Mouse (Mus musculus): ENCODE results near the gene Prkci.

Prkci gene

GRCm38 (mm10) chr3:30995899-30996687 is 546 bp downstream of the Prkci start:
- DNase-seq = no peak

GRCm38 (mm10) chr3:30996688-30997014 is 1.1 kb downstream of the Prkci start:
- no peak for DNase-seq

DNA sequence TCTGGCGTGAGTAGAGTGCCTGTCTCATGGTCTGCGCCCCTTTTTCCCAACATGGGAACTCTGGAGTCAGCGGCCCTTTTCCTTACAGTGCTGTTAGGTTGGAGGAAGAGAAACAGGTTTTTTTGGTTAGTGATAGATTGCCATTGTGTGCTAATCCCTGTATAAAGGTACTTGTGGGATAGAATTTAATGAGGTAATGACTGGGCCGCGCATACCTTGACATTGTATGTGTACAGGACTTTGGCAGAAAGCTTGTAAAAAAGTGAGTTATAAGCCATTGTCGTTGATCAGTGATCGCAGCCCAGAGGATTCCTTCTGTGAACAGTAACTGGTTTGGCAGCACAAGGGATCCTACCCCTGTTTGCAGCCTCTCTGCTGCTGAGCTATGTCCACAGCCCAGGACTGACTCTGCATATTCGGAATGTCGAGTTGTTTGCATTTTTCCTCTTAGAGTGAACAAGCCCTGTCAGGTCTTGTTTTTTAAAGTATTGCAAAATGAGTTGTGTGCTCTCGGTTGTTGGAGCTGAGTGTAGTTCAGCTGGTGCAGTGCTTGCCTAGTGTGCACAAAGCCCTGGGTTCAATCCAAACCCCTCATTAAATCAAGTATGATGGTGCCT is 4.0 kb downstream of the Prkci start:
- no peak for DNase-seq

DNA sequence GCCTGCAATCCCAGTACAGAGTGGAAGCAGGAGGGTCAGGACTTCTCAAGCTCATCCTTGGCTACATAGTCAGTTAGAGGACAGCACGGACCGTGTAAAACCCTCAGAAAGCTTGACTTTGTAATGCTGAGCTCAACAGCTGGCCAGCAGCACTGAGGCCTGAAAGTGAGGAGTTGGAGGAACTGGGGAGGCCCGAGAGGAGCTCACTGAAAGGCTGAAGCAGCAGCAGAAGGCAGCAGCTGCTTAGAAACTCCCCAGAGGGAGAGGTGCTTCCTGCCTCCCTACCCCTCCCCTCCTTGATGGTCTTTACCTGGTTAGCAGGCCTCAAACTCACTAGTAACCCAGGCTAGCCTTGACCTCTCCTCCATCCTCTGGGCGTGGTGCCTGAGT is 4.5 kb downstream of the Prkci start:
- DNase-seq = no peak

DNA sequence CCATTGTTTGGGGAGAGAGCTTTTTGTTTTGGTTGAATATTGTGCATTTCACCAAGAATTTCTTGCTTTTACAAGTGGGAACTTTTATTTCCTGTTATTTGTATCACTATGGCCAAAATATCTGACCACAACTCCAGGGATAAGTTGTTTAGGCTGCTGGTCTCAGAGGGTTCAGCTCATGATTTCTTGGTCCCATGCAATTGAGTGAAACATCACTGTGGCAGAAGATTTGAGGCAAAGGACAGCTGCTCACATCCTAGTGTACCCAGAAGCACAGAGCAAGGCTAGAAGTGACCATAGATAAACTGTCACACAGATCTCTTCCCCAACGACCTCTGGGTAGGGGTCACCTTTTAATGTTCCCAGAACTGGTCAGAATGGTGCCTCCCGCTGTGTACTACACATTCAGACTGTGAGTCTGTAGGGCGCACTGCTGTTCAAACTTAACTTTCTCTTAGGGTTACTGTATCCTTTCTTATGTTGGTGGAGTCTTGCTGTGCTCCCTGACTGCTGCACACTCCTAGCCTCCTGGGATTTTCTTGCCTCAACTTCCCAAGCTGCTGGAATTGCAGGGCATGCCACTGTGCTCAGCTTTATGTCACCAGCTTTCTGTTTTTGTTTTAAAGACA is 5.6 kb downstream of the Prkci start:
- no peak for DNase-seq

GRCm38 (mm10) chr3:31004320-31005209 is 9.0 kb downstream of the Prkci start:
- DNase-seq = no peak

GRCm38 (mm10) chr3:31014374-31014773 is 18.8 kb downstream of the Prkci start:
- no peak for DNase-seq

- DNase-seq = no peak
Measured at GRCm38 (mm10) chr3:31015682-31016443, 20.3 kb downstream of the Prkci start.

GRCm38 (mm10) chr3:31016594-31017196 is 21.1 kb downstream of the Prkci start:
- no peak for DNase-seq

DNA sequence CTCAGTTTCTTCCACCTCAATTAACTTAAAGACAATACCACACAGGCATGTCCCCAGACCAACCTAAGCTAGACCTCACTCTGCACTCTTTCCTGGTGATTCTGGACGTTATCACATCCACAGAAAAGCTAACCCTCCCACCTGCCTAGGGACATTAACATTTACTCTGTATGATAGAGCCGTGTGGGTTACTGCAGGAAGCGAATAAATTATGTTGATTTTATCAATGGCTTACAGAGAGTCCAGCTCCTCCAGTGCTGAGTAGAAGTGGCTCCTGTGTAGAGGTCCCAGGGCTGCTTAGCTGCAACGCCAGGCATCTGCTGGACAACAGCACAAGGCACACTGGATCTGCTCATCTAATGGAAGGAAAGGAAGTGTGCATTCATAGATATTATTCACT is 22.1 kb downstream of the Prkci start:
- no peak for DNase-seq

- no peak for DNase-seq
Measured at GRCm38 (mm10) chr3:31019287-31019686, 23.7 kb downstream of the Prkci start.

- no peak for DNase-seq
Measured at GRCm38 (mm10) chr3:31019793-31020447, 24.4 kb downstream of the Prkci start.

DNA sequence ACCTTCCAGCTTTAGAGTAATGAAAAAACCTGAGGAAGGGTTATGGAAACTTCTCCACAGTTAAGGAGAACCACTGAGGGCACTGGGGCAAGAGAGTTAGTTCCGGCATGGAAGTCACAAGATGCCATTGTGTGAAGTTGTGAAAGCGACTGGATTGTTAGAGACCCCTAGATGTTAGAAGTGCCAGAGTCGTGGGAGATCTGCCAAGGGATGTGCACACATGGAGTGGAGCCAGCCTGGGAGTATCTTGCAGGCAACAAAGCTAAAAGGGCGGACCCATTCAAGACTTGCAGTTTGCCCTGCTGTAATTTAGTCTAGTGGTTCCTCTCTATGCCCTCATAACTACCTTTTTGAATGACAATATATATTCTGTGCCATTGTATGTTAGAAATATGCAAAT is 25.1 kb downstream of the Prkci start:
- DNase-seq = no peak

GRCm38 (mm10) chr3:31022895-31023436 is 27.4 kb downstream of the Prkci start:
- peak; percentile 20 for DNase-seq

- DNase-seq = no peak
Measured at GRCm38 (mm10) chr3:31027718-31028117, 32.2 kb downstream of the Prkci start.

- DNase-seq = no peak
Measured at GRCm38 (mm10) chr3:31031621-31032020, 36.1 kb downstream of the Prkci start.

DNA sequence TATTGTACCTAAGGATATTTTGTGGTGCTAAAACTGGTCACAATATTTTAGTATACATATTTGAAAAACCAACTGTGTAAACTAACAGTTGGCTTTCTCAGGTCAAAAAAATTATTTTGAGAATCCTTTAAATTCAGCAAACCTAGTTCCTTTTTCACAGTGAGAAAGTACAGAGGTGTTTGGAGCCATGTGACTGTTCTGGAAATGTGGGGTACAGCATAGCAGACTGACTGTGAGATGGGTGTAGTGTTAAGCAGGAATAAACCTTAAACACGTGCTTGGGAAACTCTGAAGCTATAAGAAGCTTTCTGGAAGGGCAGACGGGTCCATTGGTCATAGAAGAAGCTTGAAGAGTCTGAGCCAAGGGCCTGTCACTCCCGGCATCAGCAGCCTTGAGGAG is 38.1 kb downstream of the Prkci start:
- no peak for DNase-seq

GRCm38 (mm10) chr3:31037851-31038250 is 42.3 kb downstream of the Prkci start:
- no peak for DNase-seq

- no peak for DNase-seq
Measured at GRCm38 (mm10) chr3:31038689-31039088, 43.1 kb downstream of the Prkci start.

DNA sequence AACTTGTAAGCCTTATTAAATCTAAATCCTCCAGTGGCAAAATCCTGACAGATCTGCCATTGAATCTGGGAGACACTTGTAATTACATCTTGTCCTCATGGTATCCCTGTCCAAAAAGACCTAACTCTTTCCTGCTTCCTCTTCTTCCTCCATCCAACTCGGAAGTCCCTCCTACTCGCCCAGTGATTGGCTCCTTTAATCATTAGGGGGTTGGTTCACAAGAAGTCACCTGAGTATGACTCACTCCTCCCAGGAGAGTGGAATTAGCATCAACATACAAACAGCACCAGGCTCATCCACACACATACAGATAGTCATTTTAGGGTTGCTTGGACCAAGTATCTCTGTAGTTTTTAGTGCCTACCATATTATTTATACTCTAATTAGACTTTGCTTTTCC is 47.4 kb downstream of the Prkci start:
- no peak for DNase-seq

DNA sequence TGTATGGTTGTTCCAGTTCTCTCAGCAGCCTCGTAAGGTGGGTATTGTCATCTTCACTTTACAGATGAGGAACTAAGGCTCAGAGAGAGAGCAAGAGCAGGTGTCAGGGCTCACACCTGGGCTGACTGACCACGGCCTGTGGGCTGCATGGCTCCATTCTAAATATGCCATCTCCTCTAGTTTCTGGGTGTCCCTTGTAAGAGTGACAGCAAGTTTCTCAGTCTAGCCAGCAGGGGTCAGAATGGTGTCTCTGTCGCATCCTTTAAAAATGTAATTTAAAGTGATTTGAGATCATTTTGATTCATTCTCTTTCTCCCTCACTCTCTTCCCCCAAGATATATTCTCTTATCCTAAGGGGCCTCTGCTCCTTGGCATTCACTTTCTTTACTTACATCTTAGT is 51.7 kb downstream of the Prkci start:
- no peak for DNase-seq

Data from kidney, adult 18-20 months (tissue).